Mouse (Mus musculus) cerebellum, adult (tissue): ENCODE results near the gene Ptges3l.
"Not testable (repeated sequence)": the region's sequence is repeated elsewhere in the genome, so short reads cannot be mapped to it uniquely, and the experiment has no call there.

Experiments
- ATAC-seq: cut with Nextera tagmentation; 2 replicates; pipeline ENCODE4 v1.9.2; 2017; ENCODE audit warnings: mild to moderate bottlenecking, moderate library complexity, mixed read lengths; ENCODE audit not compliant: insufficient number of reproducible peaks, low FRiP score, low TSS enrichment

The Ptges3l gene

DNA sequence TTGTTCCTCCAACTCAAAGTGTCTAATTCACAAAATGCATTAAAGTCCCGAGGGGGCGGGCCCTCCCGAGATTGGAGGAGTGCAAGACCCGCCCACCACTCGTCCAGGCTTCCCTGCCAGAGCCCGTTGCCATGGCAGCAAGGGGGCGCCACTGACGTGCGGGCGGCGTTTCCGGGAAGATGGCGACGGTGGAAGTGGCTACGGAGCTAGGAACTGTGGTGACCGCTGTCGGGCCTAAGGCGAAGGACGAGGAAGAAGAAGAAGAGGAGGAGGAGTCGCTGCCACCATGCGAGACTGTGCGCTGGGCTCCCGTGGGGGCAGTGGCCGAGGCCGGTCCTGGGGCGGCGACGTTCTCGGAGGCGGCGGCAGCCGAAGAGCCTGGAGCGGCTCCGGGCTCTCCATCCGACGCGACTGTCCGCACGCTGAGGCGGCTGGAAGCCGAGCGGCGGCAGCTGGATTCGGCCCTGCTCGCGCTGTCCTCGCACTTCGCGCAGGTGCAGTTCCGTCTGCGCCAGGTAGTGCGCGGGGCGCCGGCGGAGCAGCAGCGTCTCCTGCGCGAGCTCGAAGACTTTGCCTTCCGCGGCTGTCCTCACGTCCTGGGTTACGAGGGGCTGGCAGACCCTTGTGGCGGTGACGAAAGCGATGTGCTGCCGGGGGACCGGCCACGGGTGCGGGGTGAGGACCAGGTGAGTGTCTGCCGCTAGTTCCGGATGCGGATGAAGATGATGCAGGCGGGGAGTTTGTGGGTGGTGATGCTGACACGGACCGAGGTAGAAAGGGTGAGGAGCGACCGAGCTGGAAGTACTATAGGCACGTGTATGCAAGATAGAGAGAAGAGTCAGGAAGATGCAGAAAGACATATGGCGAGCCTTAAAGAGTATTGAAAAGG is at the start of gene Ptges3l, which contains the start of gene Rundc1:
Gene Ptges3l (minus strand): TSS at position 409 of the 889 bp plus-strand sequence.
Gene Rundc1 (plus strand): TSS at position 161 of the 889 bp plus-strand sequence.
- peak; percentile 93; the same call in 1 of the 2 replicates for ATAC-seq

DNA sequence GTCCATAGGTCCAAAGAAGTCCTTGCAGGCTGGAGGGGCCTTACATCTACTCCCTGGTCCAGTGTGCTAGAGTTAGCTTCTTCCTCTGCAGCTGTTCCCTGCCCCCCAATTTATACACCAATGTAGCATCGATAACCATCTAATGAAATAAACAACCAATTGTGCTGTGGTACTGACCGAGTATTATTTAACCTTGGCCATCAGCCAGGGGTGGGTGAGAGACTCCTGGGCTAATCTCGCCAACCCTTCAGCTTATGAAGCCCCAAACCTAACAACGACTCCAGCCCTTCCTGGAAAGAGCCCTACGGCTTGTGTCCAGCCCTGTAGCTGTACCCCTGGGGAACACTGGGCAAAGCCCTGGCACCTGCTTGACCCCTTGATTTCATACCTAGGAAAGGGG is 49.2 kb upstream of the Ptges3l start:
- no peak for ATAC-seq

DNA sequence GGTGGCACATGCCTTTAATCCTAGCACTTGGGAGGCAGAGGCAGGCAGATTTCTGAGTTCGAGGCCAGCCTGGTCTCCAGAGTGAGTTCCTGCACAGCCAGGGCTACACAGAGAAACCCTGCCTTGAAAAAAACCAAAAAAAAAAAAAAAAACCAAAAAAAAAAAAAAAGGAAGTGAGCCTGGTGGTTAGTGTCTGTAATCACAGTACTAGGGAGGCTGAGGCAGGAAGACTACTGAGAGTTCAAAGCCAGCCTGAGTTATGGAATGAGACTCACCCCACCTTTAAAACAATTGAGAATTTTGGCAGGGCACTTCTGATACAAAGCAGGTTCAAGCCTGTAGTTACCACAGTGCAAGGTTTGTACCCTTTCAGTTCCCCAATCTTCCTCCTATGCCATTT is 48.6 kb upstream of the Ptges3l start:
- ATAC-seq, result not testable (repeated sequence)

DNA sequence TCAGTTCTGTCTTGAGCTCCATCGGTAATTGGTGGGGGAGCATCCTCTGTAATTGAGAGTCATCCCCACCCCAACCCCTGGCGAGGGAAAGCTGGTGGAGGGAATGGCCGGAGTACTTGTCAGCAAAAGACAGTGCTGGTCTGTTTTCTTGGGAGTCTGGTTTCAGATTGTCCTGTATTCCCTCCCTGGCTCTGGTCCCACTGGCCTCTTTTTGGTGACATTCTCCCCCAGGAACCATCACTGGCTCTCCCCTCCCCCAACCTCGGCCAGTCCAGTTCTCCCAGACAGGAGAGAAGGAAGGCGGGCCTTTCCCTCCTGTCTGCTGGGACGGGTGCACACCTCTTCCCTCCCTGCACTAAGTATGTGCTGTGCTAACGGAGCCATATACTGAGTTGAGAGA is 47.2 kb upstream of the Ptges3l start:
- no peak for ATAC-seq

DNA sequence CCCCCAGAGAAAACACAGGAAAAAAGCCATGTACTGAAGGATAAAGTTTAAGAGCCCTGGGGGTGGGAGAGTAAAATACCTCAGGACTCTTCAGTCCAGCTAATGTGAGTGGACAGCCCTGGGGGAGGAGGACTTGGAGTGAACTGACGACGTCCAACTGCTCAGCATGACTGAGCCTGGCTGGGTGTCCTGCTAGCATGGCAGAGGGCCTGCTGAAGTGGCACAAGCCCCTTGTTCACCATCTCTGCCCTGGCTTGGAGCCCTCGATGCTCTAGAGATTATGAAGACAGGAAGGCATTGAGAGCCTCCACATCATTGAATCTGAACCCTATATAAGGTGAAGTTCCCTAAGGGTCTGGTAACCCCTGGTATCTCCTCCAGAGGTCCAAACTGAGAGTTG is 46.8 kb upstream of the Ptges3l start:
- no peak for ATAC-seq

DNA sequence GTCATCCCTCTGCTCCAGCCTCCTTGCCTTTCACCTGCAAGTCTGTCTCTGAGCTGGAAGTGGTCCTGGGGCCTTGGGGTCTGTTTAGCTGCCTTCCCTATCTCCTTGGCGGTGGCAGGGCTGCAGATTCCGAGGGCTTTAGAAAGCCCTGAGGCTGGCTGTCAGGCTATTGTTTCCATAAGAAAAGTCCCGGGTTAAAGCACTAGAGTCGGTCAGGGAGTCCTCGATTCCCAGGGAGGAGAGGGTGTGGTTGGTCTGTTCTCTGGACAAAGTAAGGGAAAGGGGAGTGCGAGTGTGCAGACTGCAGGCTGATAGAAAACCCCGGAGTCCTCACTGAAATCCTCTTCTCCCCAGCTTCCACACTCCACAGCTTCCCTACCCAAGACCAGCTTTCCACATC is 45.1 kb upstream of the Ptges3l start:
- ATAC-seq, result no peak

DNA sequence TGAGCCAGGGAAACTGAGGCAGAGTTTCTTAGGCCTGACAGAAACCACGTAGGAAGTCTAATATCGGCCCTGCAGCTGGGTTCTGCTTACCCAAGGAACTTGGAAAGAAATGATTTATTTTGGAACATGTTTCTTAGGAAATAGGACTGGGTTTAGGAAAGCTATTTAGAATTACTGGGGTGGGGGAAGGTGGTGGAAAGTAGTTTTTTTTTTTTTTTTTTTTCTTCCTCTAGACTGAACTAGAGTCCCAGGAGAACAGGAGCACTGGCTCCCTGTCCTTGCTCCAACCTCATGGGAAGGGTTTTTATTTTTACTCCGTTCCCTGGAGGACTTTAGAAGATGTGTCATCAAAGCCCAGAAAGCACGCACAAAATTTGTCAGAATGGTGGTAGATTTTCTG is 44.0 kb upstream of the Ptges3l start:
- ATAC-seq, result no peak

DNA sequence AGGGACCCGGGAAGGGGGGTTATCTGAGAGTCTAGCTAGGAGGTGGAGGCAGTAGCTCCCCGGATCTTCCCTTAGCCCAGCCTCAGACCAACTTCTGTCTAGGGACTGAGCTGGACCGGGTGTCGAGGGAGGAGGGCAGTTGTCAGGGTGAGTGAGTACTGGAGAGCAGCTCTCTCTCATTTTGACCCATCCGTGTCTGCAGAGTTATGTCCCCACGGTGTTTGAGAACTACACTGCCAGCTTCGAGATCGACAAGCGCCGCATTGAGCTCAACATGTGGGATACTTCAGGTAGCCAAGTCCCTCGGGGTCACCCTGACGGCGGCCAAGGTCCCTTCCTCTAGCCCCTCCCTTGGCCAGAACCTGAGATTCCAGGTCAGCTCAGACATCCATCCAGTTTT is 43.6 kb upstream of the Ptges3l start:
- no peak for ATAC-seq

DNA sequence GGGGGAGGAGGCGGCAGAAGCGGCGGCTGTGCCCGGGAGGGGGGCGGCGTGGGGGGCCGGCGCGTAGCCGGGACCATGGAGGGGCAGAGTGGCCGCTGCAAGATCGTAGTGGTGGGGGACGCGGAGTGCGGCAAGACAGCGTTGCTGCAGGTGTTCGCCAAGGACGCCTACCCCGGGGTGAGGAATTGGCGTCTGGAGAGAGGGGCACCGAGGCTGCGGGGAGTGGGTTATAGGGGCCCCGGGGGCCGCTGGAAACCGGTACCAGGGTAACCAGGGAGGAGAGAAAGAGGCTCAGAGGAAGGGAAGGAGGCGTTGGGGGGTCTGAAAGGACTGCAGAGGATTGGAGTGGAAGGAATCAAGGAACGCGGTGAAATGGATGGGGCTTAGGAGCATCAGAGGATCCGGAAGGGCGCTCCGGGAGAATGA is 43.1 kb upstream of the Ptges3l start:
- ATAC-seq, result no peak

DNA sequence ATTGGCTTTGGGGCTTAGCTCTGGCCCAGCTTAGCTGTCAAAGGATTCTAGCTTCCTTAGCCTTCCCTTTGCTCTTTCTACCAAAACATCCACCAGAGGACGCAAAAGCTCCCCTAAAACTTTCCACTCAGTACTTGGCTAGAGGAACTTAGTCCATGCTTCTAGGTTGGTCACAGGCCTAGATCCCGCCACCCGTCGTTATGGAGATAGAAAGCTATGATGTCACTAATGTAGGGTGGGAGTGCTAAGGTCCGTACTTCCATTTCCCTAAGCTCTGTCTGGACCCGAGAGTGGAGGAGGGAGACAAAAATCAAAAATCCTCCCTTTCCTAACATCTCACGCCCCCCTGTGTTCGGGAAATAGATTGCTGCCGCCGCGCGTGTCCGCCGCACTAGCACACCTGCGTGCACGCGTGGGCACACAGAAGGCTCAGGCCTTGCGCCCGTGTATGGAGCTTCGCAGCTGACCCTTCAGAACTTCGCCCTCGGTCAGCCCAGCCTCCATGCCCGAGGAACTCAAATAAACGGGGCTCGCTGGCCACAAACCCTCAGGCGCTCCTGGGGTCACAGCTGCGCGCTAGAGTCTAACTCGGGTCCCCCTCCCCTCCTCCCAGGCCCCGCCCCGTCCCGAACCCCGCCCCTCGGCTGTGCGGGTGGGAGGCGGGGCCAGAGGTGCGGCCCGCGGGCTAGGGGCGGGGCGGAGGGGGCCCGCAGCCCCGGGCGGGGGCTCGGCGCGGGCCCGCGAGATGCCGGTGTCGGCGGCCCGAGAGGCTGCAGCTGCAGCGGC is 42.5 kb upstream of the Ptges3l start:
- 0 out of 2 replicates have a peak, but pooled peaks have one; percentile 26 for ATAC-seq

DNA sequence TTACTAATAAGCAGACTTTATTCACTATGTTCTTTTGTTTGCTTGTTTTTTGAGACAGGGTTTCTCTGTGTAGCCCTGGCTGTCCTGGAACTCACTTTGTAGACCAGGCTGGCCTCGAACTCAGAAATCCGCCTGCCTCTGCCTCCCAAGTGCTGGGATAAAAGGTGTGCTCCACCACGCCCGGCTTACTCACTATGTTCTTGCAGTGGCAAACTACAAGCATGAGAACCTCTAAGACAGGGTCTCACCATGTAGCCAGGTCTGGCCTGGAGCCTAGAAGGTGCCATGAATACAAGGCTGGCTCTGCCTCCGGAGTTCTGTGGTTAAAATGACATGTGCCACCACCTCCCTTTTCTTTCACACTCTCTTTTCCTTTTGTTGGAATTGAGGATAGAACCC is 41.4 kb upstream of the Ptges3l start:
- ATAC-seq, result not testable (repeated sequence)

DNA sequence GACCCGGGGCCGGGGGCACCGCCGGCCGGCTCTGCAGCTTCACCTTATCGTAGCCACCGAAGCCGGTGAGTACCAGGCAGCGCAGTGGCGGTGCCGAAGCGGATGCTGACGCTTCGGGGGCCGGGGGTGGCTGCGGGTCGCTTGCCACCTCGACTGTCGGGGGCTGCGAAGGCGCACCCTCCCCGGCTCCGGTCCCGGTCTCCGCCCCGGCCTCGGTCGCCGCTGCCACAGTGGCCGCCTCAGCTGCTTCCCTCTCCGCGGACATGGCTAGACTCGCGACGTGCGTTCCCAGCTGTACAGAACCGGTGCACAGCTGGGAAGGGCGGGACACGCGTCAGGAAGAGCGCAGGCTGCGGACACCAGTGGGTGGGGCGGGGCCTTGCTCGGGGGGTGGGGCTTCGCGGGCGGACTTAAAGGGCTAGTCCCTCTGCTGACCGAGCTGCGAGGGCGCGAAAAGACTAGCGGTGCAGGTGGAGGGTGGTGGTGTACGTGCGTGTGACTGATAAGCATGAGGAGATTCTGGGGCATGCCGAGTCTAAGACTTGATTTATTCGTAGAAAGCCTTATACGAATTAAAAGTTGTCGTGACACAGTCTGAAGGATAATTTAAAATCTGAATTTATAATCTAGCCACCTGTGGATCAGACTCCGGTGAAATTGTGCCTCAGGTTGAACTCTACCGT is 40.9 kb upstream of the Ptges3l start, which contains the start of gene Vat1:
Gene Vat1 (minus strand): TSS at position 362 of the 683 bp plus-strand sequence.
- ATAC-seq, result no peak

DNA sequence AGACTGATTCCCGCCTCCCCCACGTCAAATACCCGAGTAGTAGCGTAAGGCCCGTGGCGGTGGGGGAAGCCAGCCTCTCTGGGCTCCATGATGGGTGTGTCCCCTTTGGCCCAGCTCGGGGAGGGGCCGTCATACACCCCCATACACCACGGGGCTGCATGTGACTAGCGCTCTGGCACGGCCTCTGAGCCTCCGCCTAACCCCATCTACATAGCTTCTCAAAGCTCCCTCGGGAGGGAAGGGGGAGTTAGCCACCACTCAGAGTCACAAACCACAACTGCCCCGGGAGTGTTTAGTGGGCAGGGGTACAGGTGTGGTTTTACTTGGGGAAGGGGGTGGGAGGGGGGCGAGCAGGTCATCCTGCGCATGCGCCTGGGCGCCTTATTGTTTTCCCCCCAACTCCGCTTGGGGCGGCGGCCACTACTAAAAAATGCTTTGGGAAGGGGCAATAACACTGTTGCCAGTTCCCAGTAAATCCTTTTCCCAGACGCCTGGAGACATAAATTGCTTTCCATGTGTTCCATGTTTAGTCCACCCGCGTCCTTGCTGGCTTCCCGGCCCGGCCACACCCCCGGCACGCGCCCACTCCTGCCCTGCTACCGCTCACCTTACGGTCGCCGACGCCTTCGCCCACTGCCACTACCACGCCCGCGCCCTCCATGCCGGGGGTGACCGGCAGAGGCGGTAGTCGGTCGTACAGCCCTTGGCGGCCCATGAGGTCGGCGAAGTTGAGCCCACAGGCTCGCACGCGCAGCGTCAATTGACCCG is 40.2 kb upstream of the Ptges3l start:
- no peak for ATAC-seq

DNA sequence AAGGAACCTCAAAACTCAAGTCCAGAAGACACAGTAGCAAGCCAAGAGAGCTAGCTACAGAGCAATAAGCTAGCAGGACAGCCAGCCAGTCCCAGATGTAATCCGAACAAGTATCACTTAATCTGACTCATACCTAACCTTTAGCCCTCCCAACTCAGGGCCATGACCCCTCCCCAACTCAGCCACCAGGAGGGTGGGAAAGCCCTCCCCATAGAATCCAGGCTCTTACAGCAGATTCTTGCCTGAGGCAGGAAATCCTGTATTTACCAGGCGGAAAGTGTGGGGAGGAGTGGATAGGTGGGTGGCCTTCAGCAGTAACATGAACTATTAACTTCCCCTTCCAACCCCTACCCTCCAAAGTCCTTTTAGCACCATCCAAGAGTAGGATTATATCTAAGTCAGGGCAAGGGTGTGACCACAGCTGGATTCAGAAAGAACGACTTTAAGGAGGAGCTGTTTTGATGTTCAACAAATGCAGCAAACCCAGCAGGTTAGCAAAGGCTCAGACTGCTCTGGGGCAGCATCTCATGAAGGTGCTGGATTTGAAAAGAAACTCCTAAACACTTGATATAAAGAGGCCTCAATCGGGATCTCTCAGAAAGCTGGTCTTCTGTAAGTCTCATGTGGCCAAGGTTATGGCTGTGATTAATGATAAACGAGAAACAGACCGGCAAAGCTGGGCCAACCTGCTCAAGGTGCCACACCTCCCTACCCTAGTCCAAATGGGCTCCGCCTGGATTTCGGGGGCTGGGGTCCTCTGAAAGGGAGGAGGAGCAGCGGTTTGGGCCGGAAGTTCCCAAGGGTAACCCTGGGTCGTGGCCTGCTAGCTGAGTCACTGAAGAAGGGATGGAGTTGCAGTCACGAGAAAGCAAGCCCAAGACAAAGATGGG is 39.3 kb upstream of the Ptges3l start, which contains the start of gene Rnd2:
Gene Rnd2 (plus strand): TSS at position 789 of the 890 bp plus-strand sequence.
- ATAC-seq, result no peak

DNA sequence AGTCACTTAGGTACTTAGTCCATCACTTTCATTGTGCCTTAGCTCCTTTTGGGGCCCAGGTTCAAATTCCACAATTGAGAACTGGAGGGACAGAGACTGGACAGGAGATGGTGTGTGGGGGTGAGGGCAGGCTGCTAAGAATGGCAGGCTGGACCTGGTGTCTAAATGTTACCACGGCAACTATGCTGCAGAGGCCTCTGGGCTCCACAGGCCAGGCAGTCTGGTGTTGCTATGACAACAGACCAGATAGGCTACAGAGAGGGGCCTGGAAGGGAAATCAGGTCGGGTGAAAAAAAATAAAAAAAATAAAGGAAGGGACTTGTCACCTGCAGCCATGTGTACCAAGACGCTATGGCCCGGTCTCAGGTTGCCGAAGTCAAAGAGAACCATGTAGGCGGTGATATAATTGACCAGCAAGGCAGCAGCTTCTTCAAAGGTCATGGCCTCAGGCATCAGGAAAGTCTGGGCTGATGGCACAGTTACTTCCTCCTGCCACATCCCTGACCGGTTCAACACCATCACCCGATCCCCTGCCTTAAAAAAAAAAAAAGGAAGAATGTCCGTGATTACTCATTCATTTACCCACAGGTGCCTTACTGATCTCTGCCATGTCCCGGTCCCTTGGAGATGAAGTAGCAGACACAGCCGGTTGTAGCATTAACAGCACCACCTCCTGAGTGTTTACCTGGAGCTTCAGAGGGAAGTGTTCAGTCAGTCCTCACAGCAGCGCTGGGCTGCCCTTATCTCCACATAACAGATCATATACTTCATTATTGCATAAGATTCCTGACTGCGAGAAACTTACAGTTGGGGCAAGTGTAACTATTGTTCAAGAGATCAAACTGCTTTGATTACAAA is 37.7 kb upstream of the Ptges3l start:
- ATAC-seq, result no peak

DNA sequence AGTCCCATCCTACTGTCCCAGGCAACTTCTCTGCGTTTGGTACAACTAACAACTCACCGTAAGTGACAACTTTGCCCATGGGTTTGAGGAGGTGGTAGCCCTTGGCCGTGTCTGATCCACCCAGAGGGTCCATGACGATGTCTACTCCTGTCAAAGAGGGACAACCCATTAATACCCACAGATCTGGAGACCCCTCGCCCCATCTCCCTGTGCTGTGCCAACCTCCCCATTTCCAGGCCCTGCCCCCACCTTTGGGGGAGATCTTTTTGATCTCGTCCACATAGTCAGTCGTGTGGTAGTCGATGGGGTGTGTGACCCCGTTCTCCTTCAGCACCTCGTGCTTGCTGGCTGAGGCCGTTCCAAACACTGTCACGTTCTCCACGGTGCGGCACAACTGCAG is 37.0 kb upstream of the Ptges3l start:
- no peak for ATAC-seq

DNA sequence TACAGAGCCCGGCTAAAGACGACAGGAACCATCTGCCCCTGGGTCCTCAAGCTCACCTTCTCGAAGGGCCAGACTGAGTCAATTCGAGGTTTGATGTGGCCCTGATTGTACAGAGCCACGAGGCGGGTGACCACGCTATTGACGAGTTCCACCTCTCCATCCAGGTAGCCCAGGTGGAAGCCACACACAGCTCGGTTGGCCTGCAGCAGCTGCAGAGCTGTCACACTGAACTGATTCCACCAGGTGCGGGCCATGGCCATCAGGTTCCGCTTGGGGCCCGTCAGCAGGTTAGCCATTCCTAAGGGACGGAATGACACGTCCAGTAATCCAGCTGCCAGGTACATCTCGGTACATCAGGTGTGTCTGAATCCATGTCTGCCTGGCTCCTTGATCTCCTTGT is 35.2 kb upstream of the Ptges3l start:
- ATAC-seq, result no peak

DNA sequence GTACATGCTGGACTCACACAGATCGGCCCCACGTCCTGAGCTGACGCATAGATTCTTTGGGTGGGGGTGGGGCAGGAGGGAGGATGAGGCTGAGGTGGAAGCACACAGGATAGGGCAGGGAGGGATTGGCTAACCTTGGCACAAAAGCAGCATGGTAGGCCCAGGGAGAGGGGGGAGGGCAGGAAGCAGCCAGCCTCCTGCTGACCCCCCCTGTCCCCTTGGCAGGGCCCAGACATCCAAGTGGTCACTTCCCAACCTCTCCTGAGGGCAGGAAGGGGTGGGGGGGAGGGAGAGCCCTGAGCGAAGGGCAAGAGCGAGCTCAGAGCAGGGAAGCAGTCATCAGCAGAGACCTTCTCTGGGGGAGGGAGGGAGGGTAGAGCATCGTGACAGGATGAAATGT is 34.6 kb upstream of the Ptges3l start:
- ATAC-seq, result no peak
